Mouse (Mus musculus) layer of hippocampus, postnatal 14 days (tissue): ENCODE measurements around the gene Hspa2. TPM values are rescaled to one million over a fixed set of nuclear protein-coding genes. Genes with fewer than 3 reads are reported as not detected.
A peak's percentile ranks its signal among the peaks of the same experiment; 100 is the strongest.
"Not testable (repeated sequence)": the region's sequence is repeated elsewhere in the genome, so short reads cannot be mapped to it uniquely, and the experiment has no call there.

Experiments used
- DNase-seq, 2 experiments: peaks; one replicate each; pipeline ENCODE4 v3.0.0; 2021 to 2022; ENCODE audit warnings: low spot score in 2 of 2, mixed read lengths in 1 of 2
- total RNA-seq, 2 experiments: library from RNA; stranded (reverse); gene quantifications; 2 replicates each; pipeline ENCODE4 v1.2.3; 2021

The Hspa2 gene
- total RNA-seq, 2 experiments from 2014 or later = 109 to 128 TPM

- peak; percentile 40 to 59 for DNase-seq
These were observed 27.0 kb downstream of the Hspa2 start for GRCm38 (mm10) chr12:76430879-76431406.

- peak in 1 of 2 experiments; percentile 43 for DNase-seq
These were observed 27.5 kb downstream of the Hspa2 start for GRCm38 (mm10) chr12:76431431-76431830.

- DNase-seq = no peak
These were observed 30.1 kb downstream of the Hspa2 start for GRCm38 (mm10) chr12:76434111-76434510.

- no peak for DNase-seq
These were observed 31.1 kb downstream of the Hspa2 start for GRCm38 (mm10) chr12:76435084-76435483.

GRCm38 (mm10) chr12:76435549-76435948 lies 31.6 kb downstream of the Hspa2 start:
- no peak for DNase-seq

GRCm38 (mm10) chr12:76443488-76443887 lies 39.5 kb downstream of the Hspa2 start:
- DNase-seq = not testable (repeated sequence)

GRCm38 (mm10) chr12:76444359-76444772 lies 40.4 kb downstream of the Hspa2 start:
- DNase-seq = no peak

GRCm38 (mm10) chr12:76444862-76445261 lies 40.9 kb downstream of the Hspa2 start:
- DNase-seq = no peak

GRCm38 (mm10) chr12:76446201-76446600 lies 42.2 kb downstream of the Hspa2 start:
- no peak for DNase-seq

- DNase-seq = no peak
These were observed 44.2 kb downstream of the Hspa2 start for GRCm38 (mm10) chr12:76448127-76448526.

GRCm38 (mm10) chr12:76452203-76452602 lies 48.2 kb downstream of the Hspa2 start:
- DNase-seq = no peak

Other genes with a start within 250 kb of the Hspa2 start
- gene Esr2, start 226.9 kb upstream of the Hspa2 start, total RNA-seq = under 1 TPM; 0.12 to 0.21 TPM
- gene Tex21, start 157.4 kb upstream of the Hspa2 start, total RNA-seq = not detected
- 10 to 100 TPM; 41.8 to 44.0 TPM for gene Mthfd1, start 148.9 kb upstream of the Hspa2 start, total RNA-seq
- 10 to 100 TPM; 57.5 to 60.4 TPM for gene Akap5, start 79.3 kb upstream of the Hspa2 start, total RNA-seq
- gene Zbtb25, start 34.6 kb upstream of the Hspa2 start, total RNA-seq = 10 to 100 TPM; 19.2 to 22.2 TPM
- 1 to 10 TPM; 7.0 TPM for gene Zbtb1, start 33.9 kb upstream of the Hspa2 start, total RNA-seq
- gene Ppp1r36, start 13.4 kb downstream of the Hspa2 start, total RNA-seq = 1 to 10 TPM; 1.1 to 3.0 TPM
- 10 to 100 TPM; 16.1 to 18.6 TPM for gene Plekhg3, start 126.7 kb downstream of the Hspa2 start, total RNA-seq